Mouse (Mus musculus): ENCODE measurements around the gene Pttg1ip.

The Pttg1ip gene

DNA sequence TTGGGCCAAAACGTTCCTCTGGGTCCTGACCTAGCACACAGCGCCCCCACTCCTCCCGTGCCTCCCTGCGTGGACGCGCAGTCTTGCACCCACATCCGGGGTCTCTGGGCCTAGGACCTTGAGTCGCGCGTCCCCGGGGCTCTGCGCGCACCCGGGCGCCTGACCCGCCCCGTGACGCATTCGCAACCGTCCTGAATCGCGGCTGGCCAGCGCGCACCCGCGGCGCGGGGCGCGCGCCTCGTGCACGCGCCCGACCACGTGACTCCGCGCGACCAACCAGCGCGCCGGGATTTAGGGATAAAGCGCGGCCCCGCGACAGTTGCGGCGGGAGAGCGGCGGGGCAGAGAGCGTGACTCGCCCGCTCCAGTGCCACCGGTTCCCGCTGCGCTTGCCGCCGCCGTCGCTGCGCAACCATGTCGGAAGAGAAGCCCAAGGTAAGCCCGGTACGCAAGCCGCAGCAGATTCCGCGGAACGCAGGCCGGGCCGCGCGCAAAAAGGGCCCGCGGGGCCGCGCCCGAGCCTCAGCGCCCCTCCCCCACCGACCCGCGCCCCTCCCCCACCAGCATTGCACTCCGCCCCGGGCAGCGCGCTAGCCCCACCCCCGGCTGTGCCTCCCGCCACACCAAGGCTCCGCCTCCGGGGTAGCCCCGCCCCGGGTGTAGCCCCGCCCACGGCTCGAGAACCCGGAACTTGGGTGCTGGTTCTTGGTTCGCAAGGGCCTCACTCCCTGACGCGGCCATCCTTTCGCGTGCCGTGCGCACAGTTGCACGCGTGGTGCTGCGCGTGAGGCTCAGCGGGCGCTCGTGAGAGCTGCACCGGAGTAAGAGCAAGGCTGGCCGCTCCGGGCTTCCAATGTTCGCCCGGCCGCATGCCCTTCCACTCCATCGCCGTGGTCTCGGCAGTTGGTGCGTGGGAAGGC lies 24.6 kb downstream of the Pttg1ip start, which contains the start of the genes Sumo3 and Gm49325:
Sumo3 (plus strand) TSS at position 190 of the 919 bp plus-strand sequence.
Gm49325 (plus strand) TSS at position 290 of the 919 bp plus-strand sequence.
- DNase-seq (ENCODE audit: extremely low spot score, low read depth, low spot score): no peak

DNA sequence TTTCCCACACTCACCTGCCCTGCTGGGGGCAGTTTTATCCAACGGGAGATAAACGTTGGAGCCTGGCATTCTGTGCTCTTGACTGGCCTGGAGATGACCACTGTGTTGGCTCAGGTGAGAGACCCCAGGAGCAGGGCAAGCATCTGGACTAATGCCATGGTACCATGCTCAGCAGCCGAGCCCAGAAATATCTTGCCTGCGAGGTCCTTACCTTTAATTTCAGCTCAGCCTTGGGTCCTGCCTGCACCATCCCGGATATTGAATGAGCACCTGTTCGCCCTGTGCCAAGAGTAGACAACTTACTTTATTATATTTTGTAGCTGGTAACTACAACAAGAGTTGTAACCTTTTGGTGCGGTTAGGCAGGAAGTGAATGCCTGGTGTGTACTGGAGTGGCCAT lies 25.3 kb downstream of the Pttg1ip start:
- DNase-seq (ENCODE audit: extremely low spot score, low read depth, low spot score): no peak

DNA sequence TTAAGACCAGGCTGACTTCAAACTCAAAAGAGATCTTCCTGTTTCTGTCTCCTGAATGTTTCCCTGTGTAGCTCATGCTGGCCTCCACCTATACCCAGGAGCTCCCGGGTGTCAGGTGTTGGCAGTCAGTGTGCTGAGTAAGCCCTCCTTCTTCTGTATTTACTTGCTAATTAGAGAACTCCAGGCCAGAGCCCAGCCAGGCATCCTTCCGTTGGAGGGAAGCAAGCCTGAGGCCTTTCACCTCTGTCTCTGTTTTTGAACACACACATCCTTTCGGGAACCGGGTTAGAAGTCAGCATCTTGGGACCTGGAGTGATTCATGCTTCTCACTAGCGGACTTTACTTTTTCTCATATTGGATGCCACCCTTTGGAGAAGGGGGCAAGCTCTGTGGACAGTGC lies 25.9 kb downstream of the Pttg1ip start:
- DNase-seq (ENCODE audit: extremely low spot score, low read depth, low spot score): no peak

DNA sequence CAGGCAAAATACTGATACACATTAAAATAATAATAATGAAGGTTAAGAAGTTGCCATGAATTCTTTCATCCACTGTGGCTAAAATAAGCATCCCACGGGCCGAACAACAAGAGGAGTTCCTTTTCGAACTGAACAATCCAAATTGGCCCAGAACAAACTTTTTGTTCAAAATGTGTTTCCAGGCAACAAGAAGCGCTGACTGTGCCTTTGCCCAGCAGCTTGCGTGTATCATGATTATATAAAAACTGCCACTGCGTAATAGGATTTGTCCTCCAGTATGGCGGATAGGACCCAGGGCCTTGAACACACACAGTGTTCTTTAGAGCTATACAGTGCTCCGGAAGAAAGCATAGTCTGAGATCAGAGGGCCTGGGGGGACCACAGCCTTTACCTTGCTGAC lies 27.1 kb downstream of the Pttg1ip start:
- no peak for DNase-seq (ENCODE audit: extremely low spot score, low read depth, low spot score)

DNA sequence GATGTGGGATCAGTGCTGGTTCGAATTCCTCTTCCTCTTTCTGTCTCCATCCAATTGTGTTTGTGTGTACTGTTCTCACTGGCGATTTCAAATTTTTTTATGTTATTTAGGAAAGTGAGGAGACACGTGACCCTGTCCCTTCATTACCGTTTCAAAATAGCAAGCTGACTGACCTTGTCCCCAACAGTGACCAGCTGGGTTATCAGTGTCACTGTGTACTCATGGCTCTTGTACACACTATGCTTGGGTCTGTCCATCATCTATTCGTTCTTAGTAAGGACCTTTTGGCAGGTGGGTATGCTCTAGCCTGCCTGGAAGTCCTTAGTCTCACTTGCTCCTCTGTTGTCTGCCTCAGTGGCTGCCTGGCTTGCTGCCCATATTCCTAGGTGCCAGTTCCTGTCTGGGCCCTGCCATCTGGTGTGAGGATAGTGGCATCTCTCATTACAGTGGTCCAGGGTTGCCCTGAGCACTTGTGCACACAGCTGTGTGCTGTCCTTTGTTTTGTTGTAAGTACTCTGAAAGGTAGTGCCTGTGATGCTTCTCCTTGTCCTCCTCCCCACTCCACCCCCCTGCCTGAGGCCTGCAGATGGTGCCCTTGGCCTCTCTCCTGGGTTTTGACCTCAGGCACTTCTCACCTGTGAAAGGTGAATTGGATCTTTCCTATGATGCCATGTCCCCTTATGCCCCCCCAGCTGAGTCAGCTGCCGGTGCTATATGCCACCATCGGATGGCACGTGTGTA lies 28.9 kb downstream of the Pttg1ip start:
- DNase-seq (ENCODE audit: extremely low spot score, low read depth, low spot score): no peak

DNA sequence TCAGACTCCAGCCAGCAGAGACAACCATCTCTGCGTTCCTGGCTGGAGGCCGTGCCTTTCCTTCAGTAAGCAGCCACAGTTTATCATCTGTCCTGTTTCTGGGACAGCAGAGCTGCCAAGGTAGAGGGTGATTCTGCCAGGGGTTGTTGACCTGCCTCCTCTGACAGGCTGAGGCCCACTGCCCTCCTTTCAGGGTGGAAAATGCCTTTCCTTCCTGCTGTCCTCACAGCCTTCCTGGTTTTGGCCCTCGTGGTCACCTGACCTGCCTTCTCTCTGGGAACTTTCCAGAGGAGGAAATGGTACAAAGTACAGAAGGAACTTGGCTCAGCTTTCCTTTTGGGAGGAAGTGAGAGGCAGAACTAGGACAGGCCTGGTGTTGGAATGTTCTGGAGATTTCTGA lies 31.9 kb downstream of the Pttg1ip start:
- DNase-seq (ENCODE audit: extremely low spot score, low read depth, low spot score): no peak

DNA sequence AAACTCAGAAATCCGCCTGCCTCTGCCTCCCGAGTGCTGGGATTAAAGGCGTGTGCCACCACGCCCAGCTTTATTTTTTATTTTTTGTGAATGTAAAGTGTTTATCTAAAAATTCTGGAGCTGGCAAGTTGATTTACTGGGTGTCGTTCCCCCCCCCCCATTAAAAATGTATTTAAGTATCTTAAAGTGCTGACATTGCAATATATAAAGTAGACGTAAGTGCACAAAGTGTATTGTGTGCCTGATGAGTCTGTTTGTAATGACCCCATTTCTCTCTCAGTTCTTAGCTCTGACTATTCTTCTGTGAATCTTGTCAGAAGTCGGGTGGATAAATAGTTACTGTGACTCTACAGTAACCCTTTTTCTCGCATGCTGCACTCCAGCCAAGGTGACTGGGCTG lies 34.1 kb downstream of the Pttg1ip start:
- no peak for DNase-seq (ENCODE audit: extremely low spot score, low read depth, low spot score)

DNA sequence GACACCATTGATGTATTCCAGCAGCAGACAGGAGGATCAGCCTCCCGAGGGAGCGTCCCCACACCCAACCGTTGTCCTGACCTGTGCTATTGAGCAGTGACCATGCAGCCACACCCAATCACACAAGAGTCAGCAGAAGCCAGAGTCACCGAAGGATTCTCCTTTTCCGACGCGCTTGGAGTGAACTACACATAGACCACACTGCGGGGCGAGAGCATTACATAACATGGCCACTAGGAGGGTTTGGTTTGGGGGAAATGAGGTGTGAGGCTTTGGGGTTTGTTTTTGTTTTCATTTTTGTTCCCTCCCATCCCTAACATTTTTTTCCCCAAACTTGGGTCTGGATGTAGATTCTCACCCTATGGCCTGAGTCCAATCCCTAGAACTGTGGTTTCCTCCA lies 34.6 kb downstream of the Pttg1ip start:
- no peak for DNase-seq (ENCODE audit: extremely low spot score, low read depth, low spot score)

DNA sequence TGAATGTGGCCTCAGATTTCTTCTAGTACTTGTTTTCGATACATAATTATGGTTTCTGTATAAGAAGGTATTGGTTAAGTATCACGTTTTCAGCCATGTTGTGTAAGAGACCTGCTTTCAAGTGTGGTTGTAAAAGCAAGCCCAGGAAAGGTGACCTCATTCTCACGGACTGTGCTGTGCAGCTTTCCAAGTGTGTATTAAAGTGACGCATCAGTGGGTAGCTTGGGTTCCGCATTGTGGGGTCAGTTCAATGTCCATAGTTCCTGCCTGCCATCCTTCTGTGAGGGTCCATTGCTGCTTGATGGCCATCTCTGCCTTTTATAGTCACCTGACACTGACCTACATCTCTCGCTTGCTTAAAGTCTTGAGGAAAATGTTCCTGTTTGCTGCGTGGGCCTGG lies 35.4 kb downstream of the Pttg1ip start:
- DNase-seq (ENCODE audit: extremely low spot score, low read depth, low spot score): no peak

DNA sequence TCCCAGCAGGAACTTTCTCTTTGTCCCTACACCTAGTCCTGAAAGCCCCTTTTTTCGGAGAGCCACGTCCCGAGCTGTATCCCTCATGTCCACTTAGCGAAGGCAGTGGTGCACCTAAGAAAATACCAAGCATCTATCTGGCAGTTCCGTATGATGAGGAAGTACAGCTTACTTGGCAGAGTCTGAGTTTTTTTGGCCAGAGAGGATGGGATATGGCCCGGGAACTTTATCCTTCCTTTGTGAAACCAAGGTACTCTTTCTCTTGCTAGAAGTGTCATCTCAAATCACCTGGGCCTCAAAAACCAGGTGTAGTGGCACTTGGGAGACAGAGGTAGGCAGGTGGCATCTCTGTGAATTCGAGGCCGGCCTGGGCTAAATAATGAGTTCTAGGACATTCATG lies 40.0 kb downstream of the Pttg1ip start:
- DNase-seq (ENCODE audit: extremely low spot score, low read depth, low spot score): no peak

DNA sequence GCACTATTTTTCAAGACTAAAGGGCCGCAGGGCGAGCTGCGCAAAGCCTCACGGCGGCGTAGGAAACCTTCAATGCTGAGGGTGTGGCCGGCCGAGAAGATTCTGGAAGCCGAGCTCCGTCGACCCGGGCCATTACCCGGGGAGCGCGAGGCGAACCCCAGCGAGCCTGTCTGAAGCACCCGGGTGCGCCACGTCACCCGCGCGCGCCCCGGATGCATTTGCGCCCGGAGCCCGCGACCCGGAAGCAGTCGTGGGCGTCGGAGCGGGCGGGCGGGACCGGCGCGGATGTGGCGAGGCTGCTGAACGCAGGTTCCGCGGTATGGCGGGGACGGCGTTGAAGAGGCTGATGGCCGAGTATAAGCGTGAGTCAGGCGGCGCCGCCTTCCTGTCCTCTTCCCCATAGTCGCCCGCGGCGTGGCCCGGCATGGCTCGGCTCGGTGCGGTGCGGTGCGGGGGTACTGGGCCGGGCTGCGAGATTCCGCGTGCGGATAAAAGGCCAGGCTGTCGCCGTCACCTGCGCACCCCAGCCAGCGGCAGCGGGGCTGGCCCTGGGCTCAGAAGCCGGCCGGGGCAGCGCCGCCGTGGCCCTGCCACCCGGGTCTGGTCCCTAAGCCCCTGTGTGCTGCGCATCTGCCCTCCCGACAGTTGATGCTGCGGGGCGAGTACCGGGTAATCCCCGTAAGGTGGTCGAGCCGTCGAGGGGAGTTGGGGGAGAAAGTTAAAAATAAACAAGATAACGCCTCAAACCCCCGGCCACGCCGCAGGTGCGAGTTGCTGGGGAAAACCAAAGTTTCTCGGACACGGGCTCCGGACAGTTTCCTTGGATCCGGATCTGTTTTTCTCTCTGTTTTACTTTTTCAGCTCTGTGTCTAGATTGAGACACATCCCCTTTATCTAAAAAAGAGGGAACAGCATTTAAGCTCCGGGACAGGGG lies 40.8 kb downstream of the Pttg1ip start, which contains the start of gene Ube2g2:
Ube2g2 (plus strand) TSS at position 221 of the 934 bp plus-strand sequence.
- no peak for DNase-seq (ENCODE audit: extremely low spot score, low read depth, low spot score)

DNA sequence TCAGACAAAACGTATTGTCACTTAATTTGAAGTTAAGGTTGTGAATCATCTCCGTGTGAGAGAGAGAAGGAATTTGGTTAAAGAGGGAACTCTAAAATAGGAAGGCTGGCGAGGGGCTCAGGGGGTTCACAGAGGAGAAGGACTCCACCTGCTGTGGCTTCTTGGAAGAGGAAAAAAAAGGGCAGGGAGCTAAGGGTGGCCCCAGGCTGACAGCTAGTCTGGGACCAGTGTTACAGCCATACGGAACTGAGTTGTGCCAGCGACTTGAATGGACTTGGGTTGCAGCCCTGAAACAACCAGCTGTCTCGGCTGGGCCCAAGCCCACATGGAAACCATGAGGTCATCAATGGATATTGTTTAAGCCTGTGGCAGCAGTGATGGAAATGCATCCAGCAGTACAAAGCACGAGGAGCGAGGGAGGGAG lies 41.6 kb downstream of the Pttg1ip start:
- no peak for DNase-seq (ENCODE audit: extremely low spot score, low read depth, low spot score)

DNA sequence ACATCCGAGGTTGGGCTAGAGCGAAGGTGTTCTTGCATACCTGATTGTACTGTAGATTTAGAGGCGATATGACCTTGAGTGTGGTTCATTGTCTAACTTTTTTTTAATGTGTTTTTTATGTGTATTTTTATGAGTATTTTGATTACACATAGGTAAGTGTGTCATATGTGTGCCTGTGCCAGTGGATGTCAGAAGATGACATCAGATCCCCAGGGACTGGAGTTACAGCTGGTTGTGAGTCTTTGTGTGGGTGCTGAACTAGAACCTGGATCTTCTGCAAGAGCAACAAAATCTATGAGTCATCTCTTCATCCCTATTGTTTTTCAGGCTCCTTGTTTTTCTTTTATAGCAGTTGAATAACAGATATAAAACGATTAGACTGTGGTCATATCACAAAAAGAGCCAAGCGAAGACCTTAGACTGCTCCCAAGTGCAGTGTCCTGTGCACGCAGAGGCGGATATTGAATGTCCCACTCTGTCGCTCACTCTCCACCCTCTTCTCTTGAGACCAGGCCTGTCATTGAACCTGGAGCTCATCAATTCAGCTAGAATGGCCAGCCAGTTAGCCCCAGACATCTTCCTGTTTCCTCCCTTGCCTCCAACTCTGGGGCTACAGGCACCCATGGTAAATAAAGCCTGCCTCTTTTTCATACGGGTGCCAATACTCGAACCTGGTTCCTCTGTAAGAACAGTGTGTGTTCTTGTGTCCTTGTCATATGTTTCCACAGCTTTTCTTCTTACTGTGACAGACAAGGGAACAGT lies 42.3 kb downstream of the Pttg1ip start:
- no peak for DNase-seq (ENCODE audit: extremely low spot score, low read depth, low spot score)

DNA sequence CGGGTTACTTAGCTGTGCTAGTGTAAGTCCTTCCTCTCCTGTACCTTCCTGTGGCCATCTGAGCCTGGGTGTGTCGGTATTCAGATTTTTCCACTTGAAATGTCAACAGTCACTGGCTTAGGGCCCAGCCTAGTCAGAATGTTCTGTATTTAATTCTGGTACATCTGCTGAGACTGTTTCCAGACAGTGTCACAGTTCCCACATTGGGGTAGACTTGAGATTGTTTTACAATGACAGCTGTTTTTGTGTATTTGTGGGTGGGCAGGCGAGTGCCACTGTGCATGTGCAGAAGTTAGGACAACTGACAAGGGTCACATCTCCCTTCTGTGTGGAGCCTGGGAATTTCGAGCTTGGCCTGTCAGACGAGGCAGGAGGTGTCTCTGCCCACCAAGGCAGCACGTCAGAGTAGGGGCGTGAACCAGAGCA lies 43.1 kb downstream of the Pttg1ip start:
- no peak for DNase-seq (ENCODE audit: extremely low spot score, low read depth, low spot score)

DNA sequence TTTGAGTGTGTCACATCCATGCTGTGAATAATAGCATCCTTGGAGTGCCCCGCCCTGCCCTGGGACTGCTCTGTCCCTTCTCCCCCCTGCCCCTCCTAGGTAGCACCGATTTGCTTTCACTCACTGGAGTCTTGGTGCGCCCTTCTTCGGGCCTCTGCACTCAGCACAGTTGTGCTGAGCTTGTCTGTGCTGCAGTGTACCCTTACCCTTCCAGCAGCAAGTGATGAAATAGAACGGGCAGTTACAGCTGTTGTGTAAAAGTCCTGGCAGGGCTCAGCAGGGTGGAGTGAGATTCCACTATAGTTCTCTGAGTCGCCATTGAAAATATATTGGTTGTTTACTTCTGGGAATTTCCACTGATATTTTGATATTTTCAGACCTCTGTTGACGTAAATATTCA lies 44.5 kb downstream of the Pttg1ip start:
- DNase-seq (ENCODE audit: extremely low spot score, low read depth, low spot score): no peak

DNA sequence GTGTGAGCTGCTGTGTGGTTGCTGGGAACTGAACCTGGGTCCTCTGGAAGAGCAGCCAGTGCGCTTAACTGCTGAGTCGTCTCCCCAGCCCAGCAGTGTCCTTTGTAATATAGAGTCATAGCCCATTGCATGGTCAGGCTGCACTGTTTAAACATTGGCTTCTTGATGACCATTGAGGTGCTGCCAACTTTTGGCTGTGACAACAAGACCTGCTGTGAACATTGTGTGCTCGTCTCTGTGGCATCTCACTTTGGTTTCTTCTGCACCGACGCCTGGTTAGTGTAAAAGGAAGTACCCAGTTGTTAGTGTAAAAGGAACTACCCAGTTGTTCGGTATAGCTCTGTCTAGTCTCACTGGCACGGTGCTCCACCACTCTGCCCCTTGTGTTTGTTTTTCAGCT lies 45.1 kb downstream of the Pttg1ip start:
- DNase-seq (ENCODE audit: extremely low spot score, low read depth, low spot score): no peak

DNA sequence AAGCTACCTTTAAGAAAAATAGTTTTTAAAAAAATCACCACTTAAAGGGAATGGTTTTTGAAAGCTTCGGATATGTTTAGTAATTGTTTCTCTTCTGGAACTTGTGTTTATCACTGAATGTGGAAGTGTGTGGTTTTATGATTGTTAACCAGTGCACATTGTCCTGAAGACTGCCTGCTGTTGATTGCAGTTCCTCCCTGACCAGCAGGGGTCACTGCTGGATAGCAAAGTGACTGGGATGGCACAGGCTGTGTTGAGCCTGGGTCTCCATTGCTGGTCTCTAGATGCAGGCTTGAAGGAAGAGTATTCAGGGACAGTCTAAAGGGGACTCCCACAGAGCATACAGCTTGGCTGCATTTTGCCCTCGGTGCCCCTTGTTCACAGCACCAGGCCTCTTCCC lies 46.0 kb downstream of the Pttg1ip start:
- DNase-seq (ENCODE audit: extremely low spot score, low read depth, low spot score): peak; percentile 80

DNA sequence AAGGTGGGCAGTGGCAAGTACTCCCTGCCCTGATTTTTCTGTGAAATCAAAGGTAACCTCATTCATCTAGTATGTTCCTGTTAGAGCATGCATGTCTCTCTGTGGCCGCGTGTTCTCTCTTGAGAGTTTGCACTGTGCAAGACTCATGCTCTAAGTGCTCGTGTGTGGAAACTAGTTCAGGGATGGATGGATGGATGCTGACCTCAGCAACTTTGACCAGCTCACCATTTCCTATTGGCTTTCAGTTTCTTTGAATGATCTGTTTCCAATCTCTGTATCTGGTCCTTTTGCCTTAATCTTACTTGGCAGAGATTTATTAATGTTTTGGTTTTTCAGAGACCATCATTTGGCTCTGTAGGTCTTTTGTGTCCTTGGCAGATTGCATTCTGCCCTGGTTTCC lies 47.6 kb downstream of the Pttg1ip start:
- DNase-seq (ENCODE audit: extremely low spot score, low read depth, low spot score): no peak

DNA sequence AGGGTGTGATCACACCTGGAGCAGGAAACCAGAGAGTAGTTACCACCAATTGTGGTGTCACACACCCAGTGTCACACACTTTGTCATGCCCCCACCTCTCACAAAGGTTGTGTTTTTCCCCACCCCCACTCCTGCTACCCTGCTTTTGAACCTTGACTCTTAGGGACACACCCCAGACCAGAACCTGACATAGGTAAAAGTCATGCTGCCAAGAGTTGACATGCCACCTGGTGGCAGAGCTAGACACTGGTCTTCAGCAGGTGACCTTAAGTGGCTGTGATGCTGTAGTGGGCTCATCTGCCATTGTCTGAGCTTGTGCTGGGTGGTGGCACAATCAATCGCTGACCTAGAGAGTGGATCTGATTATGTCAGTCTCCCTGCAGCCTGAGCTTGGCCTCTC lies 48.5 kb downstream of the Pttg1ip start:
- DNase-seq (ENCODE audit: extremely low spot score, low read depth, low spot score): no peak

DNA sequence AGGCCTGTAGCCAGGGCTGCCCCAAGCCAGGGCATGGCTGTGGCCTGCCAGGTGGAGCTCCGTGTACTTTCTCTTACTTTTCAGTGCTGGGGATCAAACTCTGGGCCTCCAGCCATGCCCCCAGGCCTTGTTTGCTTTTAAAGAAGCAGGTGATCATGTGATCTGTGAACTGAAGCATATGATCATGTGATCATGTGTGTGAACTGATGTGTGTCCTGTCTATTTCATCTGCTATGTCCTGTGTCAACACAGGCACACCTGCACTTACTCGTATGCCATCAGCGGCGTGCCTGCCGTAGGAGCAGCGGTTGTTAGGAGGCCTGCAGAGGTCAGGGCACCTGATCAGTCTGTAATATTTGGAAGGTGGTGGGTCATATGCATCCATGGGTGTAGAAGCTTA lies 52.5 kb downstream of the Pttg1ip start:
- no peak for DNase-seq (ENCODE audit: extremely low spot score, low read depth, low spot score)
